Mouse (Mus musculus) embryonic fibroblast, embryonic 13.5 days (primary cell): ENCODE results near the gene Kcnma1.

Experiments
- CTCF ChIP-seq: IDR thresholded peaks from 2 replicates; pipeline ENCODE4 v1.5.1; 2011; ENCODE audit warnings: mild to moderate bottlenecking, control low read depth, low read length, moderate library complexity, borderline replicate concordance; ENCODE audit not compliant: insufficient read depth
- POLR2A ChIP-seq: IDR thresholded peaks from 2 replicates; pipeline ENCODE4 v1.6.1; 2011; ENCODE audit warnings: low read depth, mild to moderate bottlenecking, control low read depth, low read length, moderate library complexity

DNA sequence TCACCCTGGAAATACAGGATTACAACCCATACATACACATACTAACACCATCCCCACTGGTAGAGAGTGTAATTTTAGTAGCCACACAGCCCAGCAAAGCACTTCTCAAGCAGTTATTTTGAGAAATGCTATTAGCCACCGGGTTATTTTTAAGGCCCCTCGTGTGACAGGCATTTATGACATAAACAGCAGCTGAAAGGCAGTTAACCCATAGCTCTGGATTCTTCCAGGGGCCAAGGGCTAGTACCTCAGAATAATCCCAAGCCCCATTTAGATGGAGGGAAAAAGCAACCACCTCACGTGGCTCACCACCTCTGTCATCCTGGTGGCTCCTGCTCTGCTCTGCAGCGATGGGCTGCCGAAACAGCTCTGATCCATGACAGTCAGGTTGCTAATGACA lies 136.7 kb downstream of the Kcnma1 start:
- no peak for TF ChIP-seq CTCF
- no peak for TF ChIP-seq POLR2A
